Mouse (Mus musculus) lung, embryonic 16.5 days (tissue): ENCODE data around the gene St8sia1. TPM values are rescaled to one million over a fixed set of nuclear protein-coding genes. Genes with fewer than 3 reads are reported as not detected.

Source experiments
- ATAC-seq: fragments of 200-750 bp; cut with Nextera tagmentation; 2 replicates; pipeline ENCODE4 v1.8.0; 2017; ENCODE audit warnings: low read depth, mild to moderate bottlenecking, moderate library complexity
- H3K27ac ChIP-seq: fragments of 300-500 bp; sonication (generic); 2 replicates; pipeline ENCODE4 v1.5.1; 2014; ENCODE audit warnings: mild to moderate bottlenecking, control low read depth, low read length
- H3K27me3 ChIP-seq: fragments of 300-500 bp; sonication (generic); 2 replicates; pipeline ENCODE4 v1.6.1; 2014; ENCODE audit warnings: low read depth, low read length, mixed read lengths; ENCODE audit not compliant: control insufficient read depth, insufficient read depth
- H3K36me3 ChIP-seq: fragments of 300-500 bp; sonication (generic); 2 replicates; pipeline ENCODE4 v1.6.1; 2014; ENCODE audit warnings: low read length; ENCODE audit not compliant: control insufficient read depth, insufficient read depth
- H3K4me1 ChIP-seq: fragments of 300-500 bp; sonication (generic); replicated peaks from 2 replicates; pipeline ENCODE4 v1.6.1; 2014; ENCODE audit warnings: low read length, mixed read lengths; ENCODE audit not compliant: control insufficient read depth, insufficient read depth
- H3K4me2 ChIP-seq: fragments of 300-500 bp; sonication (generic); 2 replicates; pipeline ENCODE4 v1.6.1; 2014; ENCODE audit warnings: low read depth, low read length, control low read depth
- H3K4me3 ChIP-seq: fragments of 300-500 bp; sonication (generic); 2 replicates; pipeline ENCODE4 v1.5.1; 2014; ENCODE audit warnings: mild to moderate bottlenecking, low read length, control low read depth
- H3K9ac ChIP-seq: fragments of 300-500 bp; sonication (generic); 2 replicates; pipeline ENCODE4 v1.6.1; 2014; ENCODE audit warnings: low read length, control low read depth
- H3K9me3 ChIP-seq: fragments of 300-500 bp; sonication (generic); 2 replicates; pipeline ENCODE4 v1.6.1; 2016; ENCODE audit warnings: low read length; ENCODE audit not compliant: control insufficient read depth
- WGBS: fragments of 180-500 bp; shearing (Covaris S2); extraction: QIAGEN DNeasy Blood & Tissue Kit; methylation state at CpG from one replicate; pipeline ENCODE4 v1.1.7; 2014; 5-methylcytosine and 5-hydroxymethylcytosine counted together
- polyA plus RNA-seq: library from polyadenylated mRNA; unstranded; fragments of >200 nt; fragmentation: Nextera tagmentation; extraction: Ambion mirVana; gene quantifications from 2 replicates; pipeline ENCODE4 v1.2.1, GENCODE M21; 2015

Gene St8sia1
- polyA plus RNA-seq, 1 experiment from 2014 or later = 0.30 TPM

DNA sequence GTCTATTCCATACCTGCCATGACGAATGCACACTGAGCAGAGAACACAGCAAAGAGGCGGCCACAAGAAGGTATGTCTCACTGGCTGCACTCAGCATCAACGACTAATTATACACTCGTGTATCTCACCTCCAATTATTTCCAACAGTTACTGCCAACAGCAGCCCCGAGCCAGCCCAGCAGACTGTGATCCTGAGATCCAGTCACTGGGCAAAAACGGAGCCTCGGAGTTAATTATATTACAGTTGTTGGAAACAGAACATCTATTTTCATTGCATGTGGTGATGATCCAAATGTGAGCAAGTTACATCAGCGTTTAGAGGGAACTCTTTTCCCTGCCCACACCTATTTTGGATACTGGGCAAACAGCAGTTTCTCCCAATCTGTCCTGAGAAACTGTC lies 113.8 kb downstream of the St8sia1 start:
- Histone ChIP-seq H3K4me3 (no peak overlapping the region), H3K4me1 (no peaks in the 10 kb centered on the region), H3K9ac (no peak overlapping the region), H3K9me3 (no peaks in the 10 kb centered on the region), H3K27me3 (no peaks in the 10 kb centered on the region), H3K4me2 (no peak overlapping the region), H3K27ac (no peak overlapping the region), H3K36me3 (no peaks in the 10 kb centered on the region)
- 66% methylated on average over 8 of the region's 8 CpGs for WGBS
- no peak for ATAC-seq

DNA sequence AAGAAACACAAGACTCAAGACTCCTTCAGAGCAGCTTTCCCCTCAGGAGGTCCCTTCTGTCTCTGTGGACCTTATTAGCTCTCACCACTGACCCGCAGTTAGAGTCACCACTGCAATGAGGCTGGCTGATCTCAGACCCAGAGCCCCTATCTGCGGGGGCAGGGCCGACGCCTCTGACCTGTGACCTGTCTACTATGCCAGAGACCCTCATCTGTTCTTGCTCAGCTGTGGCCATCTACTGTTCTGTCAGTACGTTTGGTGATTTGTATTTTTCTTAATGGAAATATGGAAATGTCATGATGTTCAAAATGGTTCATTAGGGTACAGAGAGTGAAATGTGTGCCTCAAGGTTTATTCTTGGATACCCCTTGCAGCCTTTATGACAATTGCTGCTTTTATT lies 114.9 kb downstream of the St8sia1 start:
- H3K9ac ChIP-seq = no peak overlapping the region
- ATAC-seq = no peak
- H3K9me3 ChIP-seq = no peaks in the 10 kb centered on the region
- no peak overlapping the region for H3K4me3 ChIP-seq
- WGBS = 55% methylated on average over 5 of the region's 5 CpGs
- no peak overlapping the region for H3K4me2 ChIP-seq
- H3K4me1 ChIP-seq = no peaks in the 10 kb centered on the region
- no peaks in the 10 kb centered on the region for H3K36me3 ChIP-seq
- no peaks in the 10 kb centered on the region for H3K27me3 ChIP-seq
- no peak overlapping the region for H3K27ac ChIP-seq

DNA sequence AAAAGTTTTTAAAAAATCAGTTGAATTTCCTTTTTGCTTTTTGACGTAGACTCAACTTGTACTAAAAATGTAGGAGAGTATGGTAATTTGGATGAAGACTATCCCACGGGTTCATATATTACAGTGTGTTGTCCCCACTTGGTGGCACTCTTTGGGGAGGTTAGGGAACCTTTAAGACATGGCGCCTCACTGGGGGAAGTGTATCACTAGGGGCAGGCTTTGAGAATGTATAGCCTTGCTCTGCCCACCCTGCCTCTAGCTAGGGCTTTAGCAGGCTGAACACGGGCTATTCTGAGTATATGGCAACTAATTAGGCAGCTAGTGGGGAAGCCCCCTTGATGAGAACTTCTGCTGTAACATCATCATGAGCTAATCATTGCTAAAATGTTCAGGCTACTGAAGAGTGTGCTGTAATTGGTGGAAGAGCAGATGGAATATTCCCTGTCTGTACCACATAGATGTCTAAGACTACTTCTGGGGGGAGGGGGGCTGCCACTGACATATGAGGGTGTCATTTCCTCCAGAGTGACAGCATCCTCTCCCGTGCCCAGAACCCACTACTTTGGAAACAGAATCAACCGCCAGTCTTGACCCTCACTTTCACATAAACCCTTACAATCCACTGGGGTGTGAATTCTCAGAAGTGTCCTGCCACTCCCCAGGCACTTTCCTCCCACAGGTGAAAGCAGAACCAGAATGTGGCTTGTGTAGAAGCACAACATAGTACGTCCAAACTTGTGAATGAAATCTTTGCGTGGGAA lies 116.2 kb downstream of the St8sia1 start:
- WGBS = 67% methylated on average over 8 of the region's 8 CpGs
- Histone ChIP-seq H3K27ac (no peak overlapping the region), H3K4me2 (no peak overlapping the region), H3K9me3 (no peaks in the 10 kb centered on the region), H3K4me3 (no peak overlapping the region), H3K27me3 (no peaks in the 10 kb centered on the region), H3K36me3 (no peaks in the 10 kb centered on the region), H3K9ac (no peak overlapping the region), H3K4me1 (no peaks in the 10 kb centered on the region)
- no peak for ATAC-seq

DNA sequence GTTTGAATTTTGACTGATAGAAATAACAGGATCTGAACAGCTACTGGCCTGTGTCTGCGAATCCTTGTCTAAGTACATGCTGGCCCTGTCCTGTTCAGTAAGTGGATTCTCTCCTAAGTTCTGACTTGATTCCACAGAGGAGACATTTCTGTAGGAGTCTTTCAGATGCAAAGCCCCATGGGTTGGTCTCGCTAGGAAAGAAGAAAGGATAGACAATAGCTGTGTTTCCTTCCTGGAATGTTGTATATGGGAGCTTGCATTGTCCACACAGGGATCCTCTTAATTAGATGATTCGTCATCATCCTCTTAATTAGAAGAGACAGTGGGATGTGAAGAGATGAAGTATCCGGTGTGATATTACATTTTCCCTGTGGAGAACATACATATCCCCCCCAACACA lies 117.4 kb downstream of the St8sia1 start:
- Histone ChIP-seq H3K27me3 (no peaks in the 10 kb centered on the region), H3K9ac (no peak overlapping the region), H3K4me2 (no peak overlapping the region), H3K9me3 (no peaks in the 10 kb centered on the region), H3K4me3 (no peak overlapping the region), H3K4me1 (no peaks in the 10 kb centered on the region), H3K36me3 (no peaks in the 10 kb centered on the region), H3K27ac (no peak overlapping the region)
- WGBS = 83% methylated on average over 4 of the region's 4 CpGs
- ATAC-seq = no peak

DNA sequence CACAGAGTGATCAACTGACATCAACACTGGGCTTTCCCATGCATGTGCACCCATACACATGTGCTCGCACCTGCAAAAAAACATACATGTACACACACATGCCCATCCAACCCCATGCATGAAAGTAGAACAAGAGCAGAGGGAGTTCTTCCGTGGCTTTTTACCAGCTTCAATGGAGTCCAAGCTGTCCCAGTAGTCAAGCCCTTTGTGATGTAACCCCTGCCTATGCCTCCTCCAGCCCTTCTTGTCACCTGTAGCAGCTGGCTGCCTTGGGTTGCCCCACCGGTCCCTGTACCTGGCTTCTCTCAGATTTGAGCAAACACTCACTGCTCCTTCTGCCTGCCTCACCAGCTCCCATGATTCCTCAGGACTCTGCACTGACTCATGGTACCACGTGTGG lies 119.2 kb downstream of the St8sia1 start:
- Histone ChIP-seq H3K4me1 (no peaks in the 10 kb centered on the region), H3K9ac (no peak overlapping the region), H3K4me3 (no peak overlapping the region), H3K27ac (no peak overlapping the region), H3K4me2 (no peak overlapping the region), H3K9me3 (no peaks in the 10 kb centered on the region), H3K36me3 (no peaks in the 10 kb centered on the region), H3K27me3 (no peaks in the 10 kb centered on the region)
- WGBS = 75% methylated on average over 4 of the region's 4 CpGs
- ATAC-seq = no peak

DNA sequence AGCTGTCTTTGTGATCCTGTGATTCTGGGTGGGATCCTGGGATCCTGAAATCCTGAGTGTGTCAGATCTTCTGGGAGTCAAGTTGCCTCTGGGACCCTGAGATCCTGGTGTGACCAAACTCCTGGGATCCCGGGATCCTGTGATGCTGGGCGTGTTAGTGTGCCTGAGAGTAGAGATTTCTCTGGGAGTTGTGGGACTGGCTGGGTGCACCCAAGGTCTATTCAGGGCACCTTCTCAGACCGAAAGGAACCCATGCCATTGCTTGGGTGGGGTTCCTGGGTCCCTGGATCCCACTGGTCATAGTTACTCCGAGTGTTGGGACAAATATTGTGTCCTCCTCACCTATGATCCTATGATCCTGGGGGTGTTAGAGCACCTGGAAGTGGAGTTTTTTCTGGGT lies 120.2 kb downstream of the St8sia1 start:
- no peaks in the 10 kb centered on the region for H3K36me3 ChIP-seq
- WGBS = 79% methylated on average over 4 of the region's 4 CpGs
- no peaks in the 10 kb centered on the region for H3K27me3 ChIP-seq
- ATAC-seq = no peak
- H3K9me3 ChIP-seq = no peaks in the 10 kb centered on the region
- H3K4me1 ChIP-seq = no peaks in the 10 kb centered on the region
- no peak overlapping the region for H3K4me2 ChIP-seq
- no peak overlapping the region for H3K27ac ChIP-seq
- H3K9ac ChIP-seq = no peak overlapping the region
- no peak overlapping the region for H3K4me3 ChIP-seq

DNA sequence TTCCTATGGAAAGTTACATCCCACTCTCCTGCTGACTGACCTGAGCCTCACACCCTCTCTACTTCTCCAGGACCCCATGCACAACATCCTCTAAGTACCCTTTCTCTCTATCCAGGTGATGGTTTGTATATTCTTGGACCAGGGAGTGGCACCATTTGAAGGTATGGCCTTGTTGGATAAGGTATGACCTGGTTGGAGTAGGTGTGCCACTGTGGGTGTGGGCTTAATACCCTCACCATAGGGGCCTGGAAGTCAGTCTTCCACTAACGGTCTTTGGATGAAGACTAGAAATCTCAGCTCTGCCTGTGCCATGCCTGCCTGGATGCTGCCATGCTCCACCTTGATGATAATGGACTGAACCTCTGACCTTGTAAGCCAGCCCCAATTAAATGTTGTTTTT lies 125.8 kb downstream of the St8sia1 start:
- 94% methylated on average over 1 of the region's 1 CpGs for WGBS

DNA sequence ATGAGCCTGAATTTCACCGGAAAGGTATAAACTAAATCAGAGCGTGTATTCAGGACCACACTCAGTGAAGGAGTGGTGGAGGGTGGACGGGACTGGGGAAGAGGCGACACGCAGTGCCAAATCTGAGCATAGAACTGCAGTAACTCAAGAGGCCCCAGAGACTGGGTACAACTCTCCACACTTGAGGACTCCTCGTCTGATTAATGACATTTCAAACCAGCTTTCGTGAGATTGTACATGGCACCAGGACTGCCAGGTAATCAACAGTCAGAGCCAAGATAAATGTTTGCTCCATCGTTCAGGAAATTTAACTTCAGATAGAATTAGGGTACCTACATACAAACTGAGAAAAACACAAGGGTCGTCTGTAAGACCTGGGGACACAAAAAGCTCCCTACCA lies 126.9 kb downstream of the St8sia1 start:
- Histone ChIP-seq H3K4me3 (no peak overlapping the region), H3K9ac (no peak overlapping the region), H3K9me3 (no peaks in the 10 kb centered on the region), H3K36me3 (no peaks in the 10 kb centered on the region), H3K27me3 (no peaks in the 10 kb centered on the region), H3K4me1 (no peaks in the 10 kb centered on the region), H3K4me2 (no peak overlapping the region), H3K27ac (no peak overlapping the region)
- no peak for ATAC-seq
- 65% methylated on average over 9 of the region's 9 CpGs for WGBS

More for the DNA sequence above, 125.8 kb downstream of the St8sia1 start:
- no peak overlapping the region for H3K9ac ChIP-seq
- H3K27me3 ChIP-seq = no peaks in the 10 kb centered on the region
- H3K4me2 ChIP-seq = no peak overlapping the region
- H3K9me3 ChIP-seq = no peaks in the 10 kb centered on the region
- H3K27ac ChIP-seq = no peak overlapping the region
- no peak overlapping the region for H3K4me3 ChIP-seq
- no peaks in the 10 kb centered on the region for H3K4me1 ChIP-seq
- no peaks in the 10 kb centered on the region for H3K36me3 ChIP-seq
- ATAC-seq = no peak

DNA sequence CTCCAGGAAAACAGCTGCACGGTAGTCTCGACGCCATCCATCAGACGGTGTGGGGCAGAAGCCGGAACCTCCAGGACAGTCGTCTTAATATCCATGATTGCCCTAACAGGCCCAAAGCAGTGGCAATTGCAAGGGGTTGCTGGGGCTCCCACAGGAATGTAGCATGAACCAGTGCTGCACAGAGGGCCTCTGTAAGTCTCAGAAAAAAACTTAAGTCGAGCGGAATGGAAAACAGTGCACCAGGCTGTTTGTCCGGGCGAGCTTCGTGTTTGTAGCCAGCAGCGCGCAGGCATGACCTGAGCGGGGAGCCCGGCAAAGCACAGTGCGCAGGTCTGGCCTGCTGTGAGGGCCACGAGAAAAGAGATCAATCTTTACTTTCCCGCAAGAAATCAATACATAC lies 128.5 kb downstream of the St8sia1 start:
- 62% methylated on average over 18 of the region's 18 CpGs for WGBS
- no peaks in the 10 kb centered on the region for H3K36me3 ChIP-seq
- no peaks in the 10 kb centered on the region for H3K27me3 ChIP-seq
- no peak for ATAC-seq
- H3K27ac ChIP-seq = no peak overlapping the region
- no peak overlapping the region for H3K4me2 ChIP-seq
- no peaks in the 10 kb centered on the region for H3K4me1 ChIP-seq
- no peak overlapping the region for H3K9ac ChIP-seq
- H3K9me3 ChIP-seq = no peaks in the 10 kb centered on the region
- H3K4me3 ChIP-seq = no peak overlapping the region

DNA sequence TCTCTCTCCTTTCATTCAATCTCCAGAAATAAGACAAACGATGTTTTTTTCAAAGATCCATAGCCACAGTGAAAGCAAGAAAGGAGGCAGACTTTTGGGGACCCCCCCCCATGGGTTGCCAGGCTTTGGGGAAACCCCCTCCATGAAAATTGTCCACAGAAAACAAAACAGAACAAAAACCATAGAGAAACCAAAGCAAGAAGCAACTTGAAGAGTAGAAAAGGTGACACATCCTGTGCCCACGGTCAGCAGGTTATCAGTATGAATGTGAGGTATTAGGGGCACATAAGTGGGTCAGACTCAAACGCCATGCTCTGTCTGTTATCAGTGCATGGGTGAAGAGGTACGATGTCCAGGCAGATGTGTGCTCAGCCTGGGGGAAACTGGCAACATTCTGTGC lies 129.3 kb downstream of the St8sia1 start:
- no peaks in the 10 kb centered on the region for H3K36me3 ChIP-seq
- H3K4me1 ChIP-seq = no peaks in the 10 kb centered on the region
- no peak overlapping the region for H3K9ac ChIP-seq
- no peak overlapping the region for H3K4me2 ChIP-seq
- 43% methylated on average over 4 of the region's 4 CpGs for WGBS
- H3K4me3 ChIP-seq = no peak overlapping the region
- no peak for ATAC-seq
- no peak overlapping the region for H3K27ac ChIP-seq
- no peaks in the 10 kb centered on the region for H3K9me3 ChIP-seq
- no peaks in the 10 kb centered on the region for H3K27me3 ChIP-seq
